Mouse (Mus musculus) intestine, embryonic 14.5 days (tissue): Measurements from ENCODE around the gene Zfp113. TPM values are rescaled to one million over a fixed set of nuclear protein-coding genes. Genes with fewer than 3 reads are reported as not detected.

Experiments used
- ATAC-seq: fragments of 200-750 bp; cut with Nextera tagmentation; replicated peaks from 2 replicates; pipeline ENCODE4 v1.8.0; 2017; ENCODE audit warnings: low read depth, moderate number of reproducible peaks, moderate TSS enrichment, moderate library complexity; ENCODE audit not compliant: low FRiP score, low TSS enrichment
- DNase-seq: peaks from one replicate; pipeline ENCODE4 v3.0.0-alpha.2; 2018; ENCODE audit warnings: low spot score
- H3K27ac ChIP-seq: fragments of 300-500 bp; sonication (generic); 2 replicates; pipeline ENCODE4 v1.5.1; 2014; ENCODE audit warnings: low read depth, mild to moderate bottlenecking, control low read depth
- H3K27me3 ChIP-seq: fragments of 300-500 bp; sonication (generic); replicated peaks from 2 replicates; pipeline ENCODE4 v1.6.1; 2014; ENCODE audit warnings: low read length, control low read depth; ENCODE audit not compliant: control insufficient read depth, insufficient read depth
- H3K36me3 ChIP-seq: fragments of 300-500 bp; sonication (generic); 2 replicates; pipeline ENCODE4 v1.6.1; 2014; ENCODE audit warnings: low read length, control low read depth; ENCODE audit not compliant: control insufficient read depth, insufficient read depth
- H3K4me1 ChIP-seq: fragments of 300-500 bp; sonication (generic); replicated peaks from 2 replicates; pipeline ENCODE4 v1.6.1; 2014; ENCODE audit warnings: low read length, control low read depth, mixed read lengths; ENCODE audit not compliant: control insufficient read depth, insufficient read depth
- H3K4me2 ChIP-seq: fragments of 300-500 bp; sonication (generic); 2 replicates; pipeline ENCODE4 v1.6.1; 2014; ENCODE audit warnings: low read length
- H3K4me3 ChIP-seq: fragments of 300-500 bp; sonication (generic); 2 replicates; pipeline ENCODE4 v1.5.1; 2014; ENCODE audit warnings: low read depth, low read length, control low read depth, mixed read lengths
- H3K9ac ChIP-seq: fragments of 300-500 bp; sonication (generic); 2 replicates; pipeline ENCODE4 v1.6.1; 2014; ENCODE audit warnings: mild to moderate bottlenecking, low read length
- H3K9me3 ChIP-seq: fragments of 300-500 bp; sonication (generic); 2 replicates; pipeline ENCODE4 v1.6.1; 2016; ENCODE audit warnings: low read length, control low read depth; ENCODE audit not compliant: control insufficient read depth
- WGBS: fragments of 180-500 bp; shearing (Covaris S2); extraction: QIAGEN DNeasy Blood & Tissue Kit; methylation state at CpG from one replicate; pipeline ENCODE4 v1.1.7; 2014; 5-methylcytosine and 5-hydroxymethylcytosine counted together
- polyA plus RNA-seq: library from polyadenylated mRNA; unstranded; fragments of >200 nt; fragmentation: Nextera tagmentation; extraction: Ambion mirVana; gene quantifications from 2 replicates; pipeline ENCODE4 v1.2.1, GENCODE M21; 2014

Zfp113 gene
- polyA plus RNA-seq, 1 experiment from 2014 or later, result 14.5 TPM

- DNase-seq (no peak), ATAC-seq (0 out of 2 replicates have a peak, but pooled peaks have one; percentile 9)
- Histone ChIP-seq H3K4me3 (peak overlapping the region; percentile 73), H3K27me3 (no peaks in the 10 kb centered on the region), H3K4me2 (peak overlapping the region; percentile 85), H3K36me3 (peaks cover 28% of the 10 kb centered on the region), H3K4me1 (peaks cover 8% of the 10 kb centered on the region), H3K27ac (no peak overlapping the region; the same call in 1 of the 2 replicates), H3K9ac (0 out of 2 replicates have a peak overlapping the region, but pooled peaks have one; percentile 12), H3K9me3 (no peaks in the 10 kb centered on the region)
- 65% methylated on average over 7 of the region's 7 CpGs for WGBS
Measured at GRCm38 (mm10) chr5:138160224-138160762, 4.7 kb upstream of the Zfp113 start.

DNA sequence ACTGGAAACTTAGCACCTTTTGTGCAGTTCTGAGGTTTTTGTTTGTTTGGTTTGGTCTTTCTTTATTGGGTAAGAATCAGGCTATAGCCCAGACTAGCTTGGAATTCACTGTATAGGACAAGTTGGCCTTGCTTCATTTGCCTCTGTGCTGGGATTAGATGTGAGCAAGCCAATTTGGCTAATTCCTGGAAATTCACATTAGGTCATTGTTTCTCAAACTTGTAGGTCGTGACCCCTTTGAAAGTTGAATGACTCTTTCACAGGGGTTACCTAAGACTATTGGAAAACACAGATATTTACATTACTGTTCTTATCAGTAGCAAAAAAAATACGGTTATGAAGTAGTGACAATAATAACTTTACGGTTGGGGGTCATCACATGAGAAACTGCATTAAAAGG is 1.2 kb downstream of the Zfp113 start:
- H3K36me3 ChIP-seq, result peaks cover 28% of the 10 kb centered on the region
- H3K4me3 ChIP-seq, result peak overlapping the region; percentile 96
- 72% methylated on average over 3 of the region's 3 CpGs for WGBS
- no peaks in the 10 kb centered on the region for H3K27me3 ChIP-seq
- no peak overlapping the region for H3K27ac ChIP-seq
- ATAC-seq, result no peak
- H3K4me2 ChIP-seq, result peak overlapping the region; percentile 79
- DNase-seq, result no peak
- peaks cover 4% of the 10 kb centered on the region; the same call in 1 of the 2 replicates for H3K4me1 ChIP-seq
- H3K9ac ChIP-seq, result peak overlapping the region; percentile 94
- H3K9me3 ChIP-seq, result no peaks in the 10 kb centered on the region

- Histone ChIP-seq H3K9ac (no peak overlapping the region), H3K36me3 (peaks cover 27% of the 10 kb centered on the region), H3K4me3 (no peak overlapping the region), H3K9me3 (no peaks in the 10 kb centered on the region), H3K4me2 (no peak overlapping the region), H3K4me1 (no peaks in the 10 kb centered on the region), H3K27ac (no peak overlapping the region), H3K27me3 (no peaks in the 10 kb centered on the region)
- DNase-seq (no peak), ATAC-seq (no peak)
- WGBS, result 71% methylated on average over 4 of the region's 4 CpGs
Measured at GRCm38 (mm10) chr5:138138585-138138984, 17.0 kb downstream of the Zfp113 start.

GRCm38 (mm10) chr5:138137935-138138549 is 17.5 kb downstream of the Zfp113 start:
- H3K4me2 ChIP-seq, result no peak overlapping the region
- WGBS, result 56% methylated on average over 8 of the region's 8 CpGs
- no peaks in the 10 kb centered on the region for H3K9me3 ChIP-seq
- H3K9ac ChIP-seq, result no peak overlapping the region
- no peaks in the 10 kb centered on the region for H3K27me3 ChIP-seq
- H3K27ac ChIP-seq, result no peak overlapping the region
- no peak overlapping the region for H3K4me3 ChIP-seq
- no peaks in the 10 kb centered on the region for H3K4me1 ChIP-seq
- H3K36me3 ChIP-seq, result peaks cover 27% of the 10 kb centered on the region
- ATAC-seq (peak; percentile 40; the same call in 1 of the 2 replicates), DNase-seq (no peak)

DNA sequence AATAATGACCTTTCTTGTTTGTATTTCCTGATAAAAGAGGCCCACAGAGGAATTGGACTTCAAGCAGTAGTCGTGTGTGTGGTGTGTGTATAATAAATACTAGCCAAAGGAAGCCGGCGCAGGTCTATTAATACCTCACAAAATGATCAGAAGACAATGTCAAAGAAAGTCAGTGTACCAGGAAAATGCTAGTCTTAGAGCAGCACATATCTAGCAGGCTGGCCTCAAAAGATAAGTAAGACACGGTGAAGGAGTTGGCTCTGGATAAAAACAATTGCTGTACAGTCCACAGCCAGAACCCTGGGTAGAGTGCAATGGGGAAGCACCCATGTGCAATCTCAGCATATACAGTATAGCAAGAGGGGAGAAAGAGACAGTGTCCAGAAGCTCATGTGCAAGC is 18.3 kb downstream of the Zfp113 start:
- Histone ChIP-seq H3K4me3 (no peak overlapping the region), H3K36me3 (peaks cover 33% of the 10 kb centered on the region), H3K9me3 (no peaks in the 10 kb centered on the region), H3K4me2 (no peak overlapping the region), H3K27ac (no peak overlapping the region), H3K27me3 (no peaks in the 10 kb centered on the region), H3K9ac (no peak overlapping the region), H3K4me1 (no peaks in the 10 kb centered on the region)
- DNase-seq (no peak), ATAC-seq (no peak)
- WGBS, result 59% methylated on average over 4 of the region's 4 CpGs

GRCm38 (mm10) chr5:138132425-138133064 is 23.0 kb downstream of the Zfp113 start:
- no peaks in the 10 kb centered on the region for H3K27me3 ChIP-seq
- no peak for DNase-seq
- H3K36me3 ChIP-seq, result peaks cover 67% of the 10 kb centered on the region
- no peaks in the 10 kb centered on the region for H3K4me1 ChIP-seq
- H3K27ac ChIP-seq, result no peak overlapping the region
- H3K4me2 ChIP-seq, result no peak overlapping the region
- ATAC-seq, result no peak
- no peaks in the 10 kb centered on the region for H3K9me3 ChIP-seq
- H3K4me3 ChIP-seq, result no peak overlapping the region
- 83% methylated on average over 5 of the region's 5 CpGs for WGBS
- no peak overlapping the region for H3K9ac ChIP-seq

DNA sequence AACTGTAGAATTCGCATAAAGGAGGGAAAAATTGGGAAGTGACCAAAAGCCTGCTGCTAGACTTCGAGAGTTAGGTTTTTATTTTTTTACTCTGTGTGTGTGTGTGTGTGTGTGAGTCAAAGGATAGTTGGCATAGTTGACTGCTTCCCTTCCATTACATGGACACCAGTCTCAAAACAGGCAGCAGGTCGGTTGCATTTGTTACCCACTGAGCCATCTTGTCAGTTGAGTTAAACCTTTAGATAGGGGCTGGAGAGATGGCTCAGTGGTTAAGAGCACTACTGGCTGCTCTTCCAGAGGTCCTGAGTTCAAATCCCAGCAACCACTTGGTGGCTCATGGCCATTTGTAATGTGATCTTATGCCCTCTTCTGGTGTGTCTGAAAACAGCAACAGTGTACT is 37.5 kb downstream of the Zfp113 start:
- H3K27me3 ChIP-seq, result no peaks in the 10 kb centered on the region
- H3K36me3 ChIP-seq, result peaks cover 10% of the 10 kb centered on the region
- no peak for DNase-seq
- H3K27ac ChIP-seq, result no peak overlapping the region
- WGBS, result 79% methylated on average over 3 of the region's 3 CpGs
- ATAC-seq, result no peak
- H3K9ac ChIP-seq, result peak overlapping the region; percentile 75
- peak overlapping the region; percentile 72 for H3K4me3 ChIP-seq
- H3K4me2 ChIP-seq, result peak overlapping the region; percentile 56
- H3K4me1 ChIP-seq, result peaks cover 6% of the 10 kb centered on the region
- no peaks in the 10 kb centered on the region for H3K9me3 ChIP-seq

DNA sequence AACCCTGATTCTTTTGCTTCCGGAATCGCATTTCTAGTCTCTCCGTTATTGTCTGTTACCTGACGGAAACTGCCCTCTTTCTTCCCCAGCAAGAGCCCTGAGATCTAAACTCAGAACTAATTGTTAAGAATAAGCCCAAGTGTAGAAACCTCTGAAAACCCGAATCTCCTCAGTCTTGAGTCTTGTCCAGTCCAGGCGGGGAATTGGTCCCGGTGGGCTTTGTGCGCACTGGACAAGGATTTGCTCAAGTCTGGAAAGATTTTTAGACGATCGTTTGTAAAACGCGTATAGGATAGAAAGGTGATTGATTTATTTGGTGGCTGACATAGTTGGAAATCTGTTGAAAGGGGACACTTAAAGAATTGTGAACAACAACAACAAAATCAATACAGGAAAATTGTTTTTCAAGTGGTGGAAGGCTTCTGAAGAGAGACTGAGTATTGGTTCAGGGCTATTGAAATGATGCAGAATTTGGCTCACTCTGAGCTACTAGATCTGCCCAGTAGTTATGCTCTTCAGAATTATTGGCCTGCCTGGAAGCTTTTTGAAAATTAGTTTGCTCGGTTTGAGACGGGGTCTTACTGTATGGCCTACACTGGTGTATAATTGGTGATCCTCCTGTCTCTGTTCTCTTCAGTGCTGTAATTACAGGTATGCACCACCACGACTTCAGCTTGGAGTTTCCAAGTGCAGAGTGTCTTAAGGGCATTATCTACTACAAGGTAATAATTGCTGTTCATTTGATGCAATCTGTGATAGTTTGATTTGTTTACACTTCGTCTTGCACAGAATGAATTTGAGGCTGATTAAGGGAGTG is 38.1 kb downstream of the Zfp113 start:
- H3K27ac ChIP-seq, result peak overlapping the region; percentile 93
- H3K27me3 ChIP-seq, result no peaks in the 10 kb centered on the region
- no peak for DNase-seq
- peaks cover 6% of the 10 kb centered on the region for H3K4me1 ChIP-seq
- no peaks in the 10 kb centered on the region for H3K9me3 ChIP-seq
- H3K4me3 ChIP-seq, result peak overlapping the region; percentile 72
- peak overlapping the region; percentile 56 for H3K4me2 ChIP-seq
- peak overlapping the region; percentile 75 for H3K9ac ChIP-seq
- H3K36me3 ChIP-seq, result peaks cover 7% of the 10 kb centered on the region
- 5% methylated on average over 16 of the region's 16 CpGs for WGBS
- ATAC-seq, result peak; percentile 30; the same call in 1 of the 2 replicates
